Mouse (Mus musculus): ENCODE results near the gene Parp1.
"Not testable (repeated sequence)": the region's sequence is repeated elsewhere in the genome, so short reads cannot be mapped to it uniquely, and the experiment has no call there.

Parp1 gene

GRCm38 (mm10) chr1:180637796-180638195, 69.1 kb downstream of the Parp1 start:
- DNase-seq (ENCODE audit: low spot score): not testable (repeated sequence)

DNA sequence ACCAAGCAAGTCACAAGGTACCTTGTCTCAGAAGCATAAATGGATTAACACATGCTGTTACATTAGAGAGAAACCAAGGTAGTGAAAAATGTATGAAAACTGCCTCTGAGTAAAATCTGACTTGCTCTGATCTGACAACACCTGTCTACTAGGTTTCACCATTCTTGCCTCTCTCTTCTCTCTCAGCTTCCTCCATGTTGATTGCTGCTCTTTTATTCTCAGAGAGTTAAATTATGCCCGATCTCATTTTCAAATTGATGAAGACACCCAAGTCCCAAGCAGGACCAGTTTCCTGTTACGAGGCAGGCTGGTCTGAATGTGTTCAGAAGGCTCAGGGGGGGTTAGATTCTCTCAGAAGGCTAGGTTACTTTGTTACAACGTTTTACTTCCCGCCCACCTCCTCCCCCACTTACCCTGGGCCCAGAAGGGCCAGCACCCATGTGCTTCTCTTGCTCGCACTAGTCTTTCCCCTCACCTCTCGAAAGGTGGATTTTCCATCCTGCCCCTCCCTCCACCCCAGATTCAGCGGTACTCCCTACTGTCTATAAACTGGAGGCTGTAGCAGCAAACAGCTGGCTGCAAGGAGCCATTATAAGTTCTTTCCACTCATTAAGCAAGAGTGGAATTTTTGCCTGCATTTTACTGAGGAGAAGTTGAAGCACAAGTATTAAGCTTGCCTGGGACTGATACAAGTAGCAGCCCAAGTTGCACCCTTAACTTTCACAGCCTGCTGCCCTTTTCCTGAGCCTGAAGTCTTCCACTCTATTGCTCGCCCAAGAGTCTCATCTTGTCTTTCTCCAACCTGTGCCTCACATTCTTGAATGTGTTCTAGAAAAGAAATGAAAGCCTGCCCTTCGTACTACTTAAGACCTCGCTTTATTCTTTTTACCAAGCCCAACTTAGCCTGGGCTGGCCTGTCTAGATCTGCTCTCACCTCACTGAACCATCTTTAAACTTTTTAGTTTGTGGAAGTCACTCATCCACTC, 71.0 kb downstream of the Parp1 start:
- DNase-seq (ENCODE audit: low spot score): no peak

- peak; percentile 3 for DNase-seq (ENCODE audit: low spot score)
Measured at GRCm38 (mm10) chr1:180640605-180641125, 71.9 kb downstream of the Parp1 start.

GRCm38 (mm10) chr1:180641137-180641517, 72.4 kb downstream of the Parp1 start, which contains the start of gene Lin9:
TSS of gene Lin9 (plus strand) at chr1:180641150.
- DNase-seq (ENCODE audit: low spot score): peak; percentile 79

GRCm38 (mm10) chr1:180641518-180642227, 72.9 kb downstream of the Parp1 start:
- peak; percentile 5 for DNase-seq (ENCODE audit: low spot score)

DNA sequence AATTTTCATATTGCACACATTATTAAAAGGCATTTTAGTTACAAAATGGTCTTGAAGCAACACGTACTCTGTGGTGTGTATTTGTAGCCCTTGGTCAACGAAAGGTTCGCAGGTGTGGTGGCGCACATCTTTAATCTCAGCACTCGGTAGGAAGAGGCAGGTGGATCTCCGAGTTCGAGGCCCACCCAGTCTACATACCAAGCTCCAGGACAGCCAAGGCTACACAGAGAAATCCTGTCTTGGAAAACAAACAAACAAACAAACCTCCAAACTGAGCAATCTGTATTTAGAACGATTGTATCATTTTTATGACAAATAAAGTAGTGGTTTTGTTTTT, 73.5 kb downstream of the Parp1 start:
- no peak for DNase-seq (ENCODE audit: low spot score)
